10 mouse cellular contexts compared by ENCODE assay signal in genomic region chr5:143292879-143293278, GRCm38 (mm10). TPM values are rescaled to one million over a fixed set of nuclear protein-coding genes. Genes with fewer than 3 reads are reported as not detected.
DNase-seq lines count a peak whose midpoint lies in the region; ATAC-seq and TF ChIP-seq lines count a peak whose summit lies in the region.
"Had no signal": no experiment of that assay in that cellular context is flagged by ENCODE, and none has a peak within 500 bp of the region (broad histone marks: within the 10 kb centered on the region; RNA-seq: fewer than 3 reads in every experiment).

No protein-coding gene starts in this region.

- peak overlapping the region; percentile 56 for H3K4me3 ChIP-seq in lung, embryonic 16.5 days (ENCODE audit: low read length)
- peak overlapping the region; percentile 42 for H3K4me3 ChIP-seq in forebrain, embryonic 16.5 days (replicated peaks; ENCODE audit: low read length)
- peak overlapping the region; percentile 55 for H3K4me3 ChIP-seq in limb, embryonic 14.5 days (replicated peaks; ENCODE audit: low read length)
- H3K4me3 ChIP-seq in stomach, embryonic 14.5 days (ENCODE audit: low read depth, low read length): peak overlapping the region; percentile 49

- intact Hi-C loops in left cerebral cortex, postnatal 10 days (cut with DNase I): loop anchor here (10.0 kb wide), 1 partner anchor 118 kb away; no protein-coding TSS in a partner anchor

- H3K9me3 ChIP-seq in lung, embryonic 16.5 days (ENCODE audit: control insufficient read depth, low read length): no peaks in the 10 kb centered on the region
- no peaks in the 10 kb centered on the region for H3K9me3 ChIP-seq in forebrain, embryonic 16.5 days (ENCODE audit: control insufficient read depth, low read length)
- H3K9me3 ChIP-seq in limb, embryonic 14.5 days (ENCODE audit: control insufficient read depth, low read length): no peaks in the 10 kb centered on the region
- no peaks in the 10 kb centered on the region for H3K9me3 ChIP-seq in stomach, embryonic 14.5 days (ENCODE audit: control insufficient read depth, low read depth, low read length)

- peak overlapping the region; percentile 66 for H3K9ac ChIP-seq in lung, embryonic 16.5 days (ENCODE audit: low read length)
- peak overlapping the region; percentile 56 for H3K9ac ChIP-seq in forebrain, embryonic 16.5 days (replicated peaks; ENCODE audit: low read depth, low read length)
- H3K9ac ChIP-seq in limb, embryonic 14.5 days (ENCODE audit: low read depth, low read length, severe bottlenecking): peak overlapping the region; percentile 67
- H3K9ac ChIP-seq in stomach, embryonic 14.5 days (replicated peaks; ENCODE audit: low read depth, low read length): peak overlapping the region; percentile 32

- DNase-seq in lung, postnatal 25 days (ENCODE audit: low spot score): no peak
- no peak for DNase-seq in limb, embryonic 14.5 days (ENCODE audit: low spot score)
- DNase-seq in adrenal gland, postnatal 36 days: no peak
- DNase-seq in left cerebral cortex, postnatal 10 days (ENCODE audit: extremely low spot score in 1 of 2, low spot score in 2 of 2): no peak
- DNase-seq: gastrocnemius, postnatal 36 days; lung, postnatal 36 days had no signal

- no peaks in the 10 kb centered on the region for H3K36me3 ChIP-seq in lung, embryonic 16.5 days (ENCODE audit: control insufficient read depth, insufficient read depth, low read length)
- no peaks in the 10 kb centered on the region for H3K36me3 ChIP-seq in forebrain, embryonic 16.5 days (ENCODE audit: control insufficient read depth, insufficient read depth)
- H3K36me3 ChIP-seq in limb, embryonic 14.5 days (ENCODE audit: control insufficient read depth, insufficient read depth, low read length): 0 out of 2 replicates have a peak, but pooled peaks cover 6% of the 10 kb centered on the region
- H3K36me3 ChIP-seq in stomach, embryonic 14.5 days (ENCODE audit: control insufficient read depth, insufficient read depth, low read length): no peaks in the 10 kb centered on the region

- no peak overlapping the region for H3K27ac ChIP-seq in lung, embryonic 16.5 days (ENCODE audit: low read length)
- no peak overlapping the region for H3K27ac ChIP-seq in forebrain, embryonic 16.5 days (ENCODE audit: low read length)
- H3K27ac ChIP-seq in limb, embryonic 14.5 days (replicated peaks; ENCODE audit: low read depth, low read length): no peak overlapping the region
- no peak overlapping the region for H3K27ac ChIP-seq in stomach, embryonic 14.5 days (ENCODE audit: low read length)

- no peak for ATAC-seq in lung, embryonic 16.5 days (ENCODE audit: low read depth)
- ATAC-seq in forebrain, embryonic 16.5 days: no peak
- ATAC-seq in limb, embryonic 14.5 days (ENCODE audit: low FRiP score, low read depth): no peak
- ATAC-seq in stomach, embryonic 14.5 days (ENCODE audit: insufficient number of reproducible peaks, insufficient read depth, low FRiP score, low read depth): no peak
- no peak for ATAC-seq in inflammation-experienced regulatory T-cells, adult 6 months

- peaks cover 60% of the 10 kb centered on the region for H3K27me3 ChIP-seq in lung, embryonic 16.5 days (ENCODE audit: control insufficient read depth, insufficient read depth, low read depth, low read length)
- H3K27me3 ChIP-seq in forebrain, embryonic 16.5 days (replicated peaks; ENCODE audit: control insufficient read depth, insufficient read depth, low read length): peaks cover 43% of the 10 kb centered on the region
- peaks cover 60% of the 10 kb centered on the region for H3K27me3 ChIP-seq in limb, embryonic 14.5 days (ENCODE audit: control insufficient read depth, insufficient read depth, low read length)
- H3K27me3 ChIP-seq in stomach, embryonic 14.5 days (ENCODE audit: control insufficient read depth, insufficient read depth, low read length): peaks cover 27% of the 10 kb centered on the region

- H3K4me2 ChIP-seq in lung, embryonic 16.5 days (ENCODE audit: low read depth, low read length): peak overlapping the region; percentile 91
- peak overlapping the region; percentile 62 for H3K4me2 ChIP-seq in forebrain, embryonic 16.5 days (ENCODE audit: low read length)
- H3K4me2 ChIP-seq in limb, embryonic 14.5 days (replicated peaks; ENCODE audit: low read depth, low read length, severe bottlenecking): peak overlapping the region; percentile 90
- peak overlapping the region; percentile 90 for H3K4me2 ChIP-seq in stomach, embryonic 14.5 days (replicated peaks; ENCODE audit: low read depth, low read length)

- H3K4me1 ChIP-seq in lung, embryonic 16.5 days (replicated peaks; ENCODE audit: control insufficient read depth, insufficient read depth, low read length): peaks cover 21% of the 10 kb centered on the region
- peaks cover 12% of the 10 kb centered on the region for H3K4me1 ChIP-seq in forebrain, embryonic 16.5 days (replicated peaks; ENCODE audit: control insufficient read depth, insufficient read depth, low read length)
- peaks cover 11% of the 10 kb centered on the region; the same call in 1 of the 2 replicates for H3K4me1 ChIP-seq in limb, embryonic 14.5 days (ENCODE audit: control insufficient read depth, insufficient read depth, low read length)
- peaks cover 9% of the 10 kb centered on the region; the same call in 1 of the 2 replicates for H3K4me1 ChIP-seq in stomach, embryonic 14.5 days (ENCODE audit: control insufficient read depth, insufficient read depth, low read length)

- WGBS in lung, embryonic 16.5 days: under 1% methylated on average over 19 of the region's 19 CpGs
- 2% methylated on average over 19 of the region's 19 CpGs for WGBS in forebrain, embryonic 16.5 days
- WGBS in limb, embryonic 14.5 days: 3% methylated on average over 16 of the region's 19 CpGs
- WGBS in stomach, embryonic 14.5 days: 2% methylated on average over 19 of the region's 19 CpGs

- no peak for TF ChIP-seq POLR2A in limb, embryonic 14.5 days (IDR thresholded peaks at IDR 0.05; ENCODE audit: borderline replicate concordance, extremely low read depth, insufficient read depth, insufficient read length)

RNA-seq across cellular contexts. Expression of gene Zfp853, which starts 0.5 kb away (rescaled TPM):
- 0.05 TPM in 1 of 2 replicates, not detected in the other for polyA plus RNA-seq in lung, embryonic 16.5 days (2015; fragmentation: Nextera tagmentation; extraction: Ambion mirVana)
- polyA plus RNA-seq in forebrain, embryonic 16.5 days (2015; fragmentation: Nextera tagmentation; extraction: Ambion mirVana): 0.13 TPM in 1 of 2 replicates, not detected in the other
- 9.1 and 11.4 TPM in 2 replicates for polyA plus RNA-seq in limb, embryonic 14.5 days (2012; rRNA removed)
- polyA plus RNA-seq in limb, embryonic 14.5 days (2014; fragmentation: Nextera tagmentation; extraction: Ambion mirVana): 0.26 and 0.35 TPM in 2 replicates
- 0.12 and 0.24 TPM in 2 replicates for polyA plus RNA-seq in stomach, embryonic 14.5 days (2014; fragmentation: Nextera tagmentation; extraction: Ambion mirVana)
- total RNA-seq in adrenal gland, postnatal 36 days (2021): under 1 TPM; 0.36 to 0.40 TPM
- not detected for polyA plus RNA-seq in inflammation-experienced regulatory T-cells, adult 6 months (2017; shearing (Covaris generic))
- total RNA-seq in left cerebral cortex, postnatal 10 days (2021): 10 to 100 TPM; 11.3 to 12.5 TPM

RNA-seq across cellular contexts. Expression of gene E130309D02Rik, which starts 22.3 kb away (rescaled TPM):
- polyA plus RNA-seq in lung, embryonic 16.5 days (2015; fragmentation: Nextera tagmentation; extraction: Ambion mirVana): 32.3 and 33.0 TPM in 2 replicates
- 45.4 and 49.5 TPM in 2 replicates for polyA plus RNA-seq in forebrain, embryonic 16.5 days (2015; fragmentation: Nextera tagmentation; extraction: Ambion mirVana)
- 25.2 and 35.2 TPM in 2 replicates for polyA plus RNA-seq in limb, embryonic 14.5 days (2012; rRNA removed)
- 29.2 and 33.3 TPM in 2 replicates for polyA plus RNA-seq in limb, embryonic 14.5 days (2014; fragmentation: Nextera tagmentation; extraction: Ambion mirVana)
- polyA plus RNA-seq in stomach, embryonic 14.5 days (2014; fragmentation: Nextera tagmentation; extraction: Ambion mirVana): 26.0 and 28.8 TPM in 2 replicates
- total RNA-seq in adrenal gland, postnatal 36 days (2021): 10 to 100 TPM; 24.2 to 33.2 TPM
- polyA plus RNA-seq in inflammation-experienced regulatory T-cells, adult 6 months (2017; shearing (Covaris generic)): 1 to 10 TPM; 5.4 to 6.2 (median 5.6) TPM
- total RNA-seq in left cerebral cortex, postnatal 10 days (2021): 10 to 100 TPM; 20.0 to 22.1 TPM

RNA-seq across cellular contexts. Expression of gene Zfp316, which starts 23.1 kb away (rescaled TPM):
- polyA plus RNA-seq in lung, embryonic 16.5 days (2015; fragmentation: Nextera tagmentation; extraction: Ambion mirVana): 0.92 and 1.2 TPM in 2 replicates
- polyA plus RNA-seq in forebrain, embryonic 16.5 days (2015; fragmentation: Nextera tagmentation; extraction: Ambion mirVana): 8.9 and 9.5 TPM in 2 replicates
- polyA plus RNA-seq in limb, embryonic 14.5 days (2012; rRNA removed): 9.1 and 12.2 TPM in 2 replicates
- polyA plus RNA-seq in limb, embryonic 14.5 days (2014; fragmentation: Nextera tagmentation; extraction: Ambion mirVana): 2.8 and 4.1 TPM in 2 replicates
- polyA plus RNA-seq in stomach, embryonic 14.5 days (2014; fragmentation: Nextera tagmentation; extraction: Ambion mirVana): 1.5 and 1.7 TPM in 2 replicates
- total RNA-seq in adrenal gland, postnatal 36 days (2021): 1 to 10 TPM; 5.2 to 9.7 TPM
- under 1 TPM; 0.16 to 0.40 (median 0.34) TPM for polyA plus RNA-seq in inflammation-experienced regulatory T-cells, adult 6 months (2017; shearing (Covaris generic))
- total RNA-seq in left cerebral cortex, postnatal 10 days (2021): 10 to 100 TPM; 22.6 to 23.6 TPM

RNA-seq across cellular contexts. Expression of gene Zdhhc4, which starts 36.2 kb away (rescaled TPM):
- 72.7 and 79.2 TPM in 2 replicates for polyA plus RNA-seq in lung, embryonic 16.5 days (2015; fragmentation: Nextera tagmentation; extraction: Ambion mirVana)
- polyA plus RNA-seq in forebrain, embryonic 16.5 days (2015; fragmentation: Nextera tagmentation; extraction: Ambion mirVana): 77.9 and 78.6 TPM in 2 replicates
- polyA plus RNA-seq in limb, embryonic 14.5 days (2012; rRNA removed): 67.2 and 92.8 TPM in 2 replicates
- 85.2 and 86.3 TPM in 2 replicates for polyA plus RNA-seq in limb, embryonic 14.5 days (2014; fragmentation: Nextera tagmentation; extraction: Ambion mirVana)
- 76.2 and 83.4 TPM in 2 replicates for polyA plus RNA-seq in stomach, embryonic 14.5 days (2014; fragmentation: Nextera tagmentation; extraction: Ambion mirVana)
- total RNA-seq in adrenal gland, postnatal 36 days (2021): 10 to 100 TPM; 54.7 to 60.4 TPM
- polyA plus RNA-seq in inflammation-experienced regulatory T-cells, adult 6 months (2017; shearing (Covaris generic)): 10 to 100 TPM; 52.1 to 67.4 (median 67.2) TPM
- 10 to 100 TPM; 42.5 to 42.8 TPM for total RNA-seq in left cerebral cortex, postnatal 10 days (2021)

RNA-seq across cellular contexts. Expression of gene Zfp12, which starts 57.9 kb away (rescaled TPM):
- polyA plus RNA-seq in lung, embryonic 16.5 days (2015; fragmentation: Nextera tagmentation; extraction: Ambion mirVana): 13.0 and 13.9 TPM in 2 replicates
- 30.0 and 31.5 TPM in 2 replicates for polyA plus RNA-seq in forebrain, embryonic 16.5 days (2015; fragmentation: Nextera tagmentation; extraction: Ambion mirVana)
- polyA plus RNA-seq in limb, embryonic 14.5 days (2012; rRNA removed): 25.2 and 30.9 TPM in 2 replicates
- 19.1 and 22.2 TPM in 2 replicates for polyA plus RNA-seq in limb, embryonic 14.5 days (2014; fragmentation: Nextera tagmentation; extraction: Ambion mirVana)
- 15.9 and 19.3 TPM in 2 replicates for polyA plus RNA-seq in stomach, embryonic 14.5 days (2014; fragmentation: Nextera tagmentation; extraction: Ambion mirVana)
- total RNA-seq in adrenal gland, postnatal 36 days (2021): 10 to 100 TPM; 22.2 to 22.9 TPM
- polyA plus RNA-seq in inflammation-experienced regulatory T-cells, adult 6 months (2017; shearing (Covaris generic)): 1 to 10 TPM; 3.9 to 5.7 (median 4.6) TPM
- total RNA-seq in left cerebral cortex, postnatal 10 days (2021): 10 to 100 TPM; 21.8 to 26.6 TPM
